Mouse (Mus musculus): Measurements from ENCODE around the gene Tceanc. TPM values are rescaled to one million over a fixed set of nuclear protein-coding genes. Genes with fewer than 3 reads are reported as not detected.
A peak's percentile ranks its signal among the peaks of the same experiment; 100 is the strongest.

Gene Tceanc
- polyA plus RNA-seq, 1 experiment from 2014 or later: 14.7 TPM

GRCm38 (mm10) chrX:166478631-166479364 is 39.6 kb downstream of the Tceanc start:
- H3K27me3 ChIP-seq: peaks cover 16% of the 10 kb centered on the region; the same call in 1 of the 2 replicates

GRCm38 (mm10) chrX:166477393-166477792 is 41.0 kb downstream of the Tceanc start:
- H3K36me3 ChIP-seq: no peaks in the 10 kb centered on the region
- no peak overlapping the region for H3K27ac ChIP-seq (replicated peaks)
- 0 out of 2 replicates have a peak, but pooled peaks cover 2% of the 10 kb centered on the region for H3K4me1 ChIP-seq
- no peak overlapping the region for H3K9ac ChIP-seq (replicated peaks)
- no peak overlapping the region for H3K4me3 ChIP-seq
- peak overlapping the region; percentile 60; the same call in 1 of the 2 replicates for H3K4me2 ChIP-seq (replicated peaks)
- WGBS: 79% methylated on average over 6 of the region's 6 CpGs
- peaks cover 15% of the 10 kb centered on the region; the same call in 1 of the 2 replicates for H3K27me3 ChIP-seq
- no peaks in the 10 kb centered on the region for H3K9me3 ChIP-seq
- ATAC-seq (ENCODE audit: low FRiP score, low read depth): no peak

More at GRCm38 (mm10) chrX:166478631-166479364, 39.6 kb downstream of the Tceanc start:
- peak overlapping the region; percentile 60 for H3K4me2 ChIP-seq (replicated peaks)
- 26% methylated on average over 28 of the region's 28 CpGs for WGBS
- H3K4me3 ChIP-seq: peak overlapping the region; percentile 63
- H3K9me3 ChIP-seq: no peaks in the 10 kb centered on the region
- ATAC-seq (ENCODE audit: low FRiP score, low read depth): peak; percentile 16
- H3K36me3 ChIP-seq: no peaks in the 10 kb centered on the region
- H3K9ac ChIP-seq (replicated peaks): peak overlapping the region; percentile 67
- 0 out of 2 replicates have a peak, but pooled peaks cover 2% of the 10 kb centered on the region for H3K4me1 ChIP-seq
- peak overlapping the region; percentile 73; the same call in 1 of the 2 replicates for H3K27ac ChIP-seq (replicated peaks)

- WGBS: 86% methylated on average over 6 of the region's 6 CpGs
- no peak overlapping the region for H3K27ac ChIP-seq (replicated peaks)
- no peak for ATAC-seq (ENCODE audit: low FRiP score, low read depth)
- H3K4me1 ChIP-seq: 0 out of 2 replicates have a peak, but pooled peaks cover 2% of the 10 kb centered on the region
- H3K4me2 ChIP-seq (replicated peaks): no peak overlapping the region
- no peaks in the 10 kb centered on the region for H3K36me3 ChIP-seq
- H3K4me3 ChIP-seq: no peak overlapping the region
- H3K9ac ChIP-seq (replicated peaks): no peak overlapping the region
- peaks cover 23% of the 10 kb centered on the region; the same call in 1 of the 2 replicates for H3K27me3 ChIP-seq
- H3K9me3 ChIP-seq: no peaks in the 10 kb centered on the region
Observed at GRCm38 (mm10) chrX:166472612-166473011, 45.8 kb downstream of the Tceanc start.

- no peak for ATAC-seq (ENCODE audit: low FRiP score, low read depth)
- no peaks in the 10 kb centered on the region for H3K9me3 ChIP-seq
- no peak overlapping the region for H3K27ac ChIP-seq (replicated peaks)
- H3K4me2 ChIP-seq (replicated peaks): no peak overlapping the region
- H3K36me3 ChIP-seq: no peaks in the 10 kb centered on the region
- no peaks in the 10 kb centered on the region for H3K4me1 ChIP-seq
- 94% methylated on average over 7 of the region's 7 CpGs for WGBS
- no peak overlapping the region for H3K9ac ChIP-seq (replicated peaks)
- no peak overlapping the region for H3K4me3 ChIP-seq
- peaks cover 12% of the 10 kb centered on the region; the same call in 1 of the 2 replicates for H3K27me3 ChIP-seq
Observed at GRCm38 (mm10) chrX:166468321-166468720, 50.0 kb downstream of the Tceanc start.

GRCm38 (mm10) chrX:166455525-166455924 is 62.8 kb downstream of the Tceanc start:
- H3K27me3 ChIP-seq: no peaks in the 10 kb centered on the region; the same call in 1 of the 2 replicates

GRCm38 (mm10) chrX:166454331-166454730 is 64.0 kb downstream of the Tceanc start:
- Histone ChIP-seq H3K4me1 (no peaks in the 10 kb centered on the region), H3K36me3 (no peaks in the 10 kb centered on the region), H3K4me2 (replicated peaks) (no peak overlapping the region), H3K9ac (replicated peaks) (no peak overlapping the region), H3K27me3 (no peaks in the 10 kb centered on the region; the same call in 1 of the 2 replicates), H3K27ac (replicated peaks) (no peak overlapping the region), H3K4me3 (no peak overlapping the region), H3K9me3 (no peaks in the 10 kb centered on the region)
- WGBS: 77% methylated on average over 3 of the region's 3 CpGs
- no peak for ATAC-seq (ENCODE audit: low FRiP score, low read depth)

More at GRCm38 (mm10) chrX:166455525-166455924, 62.8 kb downstream of the Tceanc start:
- no peak overlapping the region for H3K4me3 ChIP-seq
- H3K36me3 ChIP-seq: no peaks in the 10 kb centered on the region
- no peak for ATAC-seq (ENCODE audit: low FRiP score, low read depth)
- H3K4me2 ChIP-seq (replicated peaks): no peak overlapping the region
- H3K27ac ChIP-seq (replicated peaks): no peak overlapping the region
- WGBS: 88% methylated on average over 1 of the region's 1 CpGs
- no peaks in the 10 kb centered on the region for H3K4me1 ChIP-seq
- no peak overlapping the region for H3K9ac ChIP-seq (replicated peaks)
- no peaks in the 10 kb centered on the region for H3K9me3 ChIP-seq

GRCm38 (mm10) chrX:166453532-166453931 is 64.8 kb downstream of the Tceanc start:
- Histone ChIP-seq H3K4me2 (replicated peaks) (no peak overlapping the region), H3K4me3 (no peak overlapping the region), H3K9ac (replicated peaks) (no peak overlapping the region), H3K36me3 (no peaks in the 10 kb centered on the region), H3K4me1 (no peaks in the 10 kb centered on the region), H3K27me3 (no peaks in the 10 kb centered on the region; the same call in none of the 2 replicates), H3K27ac (replicated peaks) (no peak overlapping the region), H3K9me3 (no peaks in the 10 kb centered on the region)
- 84% methylated on average over 6 of the region's 6 CpGs for WGBS
- ATAC-seq (ENCODE audit: low FRiP score, low read depth): no peak

Other genes starting within 250 kb of the Tceanc start
- gene Trappc2, start 78.0 kb downstream of the Tceanc start, polyA plus RNA-seq (2016; fragmentation: Nextera tagmentation; extraction: Ambion mirVana): 56.5 and 56.8 TPM in 2 replicates
- gene Ofd1, start 77.9 kb downstream of the Tceanc start, polyA plus RNA-seq (2016; fragmentation: Nextera tagmentation; extraction: Ambion mirVana): 8.4 and 9.2 TPM in 2 replicates
- gene Rab9, start 38.7 kb downstream of the Tceanc start, polyA plus RNA-seq (2016; fragmentation: Nextera tagmentation; extraction: Ambion mirVana): 44.7 and 48.7 TPM in 2 replicates
- 5.3 and 9.2 TPM in 2 replicates for gene Egfl6, start 67.2 kb upstream of the Tceanc start, polyA plus RNA-seq (2016; fragmentation: Nextera tagmentation; extraction: Ambion mirVana)